Mouse (Mus musculus) limb, embryonic 11.5 days (tissue): ENCODE results near the gene Gsap. TPM values are rescaled to one million over a fixed set of nuclear protein-coding genes. Genes with fewer than 3 reads are reported as not detected.
"Not testable (repeated sequence)": the region's sequence is repeated elsewhere in the genome, so short reads cannot be mapped to it uniquely, and the experiment has no call there.

Experiments
- ATAC-seq: fragments of 200-750 bp; cut with Nextera tagmentation; 2 replicates; pipeline ENCODE4 v1.8.0; 2017; ENCODE audit warnings: low read depth; ENCODE audit not compliant: insufficient number of reproducible peaks, low FRiP score, low TSS enrichment
- DNase-seq: peaks from one replicate; pipeline ENCODE4 v3.0.0-alpha.2; 2015; ENCODE audit warnings: low spot score
- H3K27ac ChIP-seq: fragments of 300-500 bp; sonication (generic); replicated peaks from 2 replicates; pipeline ENCODE4 v1.5.1; 2014; ENCODE audit warnings: low read depth, mild to moderate bottlenecking, low read length
- H3K27me3 ChIP-seq: fragments of 300-500 bp; sonication (generic); 2 replicates; pipeline ENCODE4 v1.6.1; 2014; ENCODE audit warnings: mild to moderate bottlenecking, low read length, mixed read lengths; ENCODE audit not compliant: control insufficient read depth, insufficient read depth
- H3K36me3 ChIP-seq: fragments of 300-500 bp; sonication (generic); 2 replicates; pipeline ENCODE4 v1.6.1; 2014; ENCODE audit warnings: mild to moderate bottlenecking, low read length, moderate library complexity, mixed read lengths; ENCODE audit not compliant: control insufficient read depth, insufficient read depth
- H3K4me1 ChIP-seq: fragments of 300-500 bp; sonication (generic); 2 replicates; pipeline ENCODE4 v1.6.1; 2014; ENCODE audit warnings: low read length, mixed read lengths; ENCODE audit not compliant: control insufficient read depth, insufficient read depth
- H3K4me2 ChIP-seq: fragments of 300-500 bp; sonication (generic); 2 replicates; pipeline ENCODE4 v1.6.1; 2014; ENCODE audit warnings: low read depth, mild to moderate bottlenecking, moderate library complexity; ENCODE audit not compliant: severe bottlenecking
- H3K4me3 ChIP-seq: fragments of 300-500 bp; sonication (generic); 2 replicates; pipeline ENCODE4 v1.5.1; 2014; ENCODE audit warnings: low read depth, low read length
- H3K9ac ChIP-seq: fragments of 300-500 bp; sonication (generic); 2 replicates; pipeline ENCODE4 v1.6.1; 2014; ENCODE audit warnings: mild to moderate bottlenecking, low read length
- H3K9me3 ChIP-seq: fragments of 300-500 bp; sonication (generic); 2 replicates; pipeline ENCODE4 v1.6.1; 2016; ENCODE audit warnings: low read length; ENCODE audit not compliant: control insufficient read depth
- WGBS: fragments of 180-500 bp; shearing (Covaris S2); extraction: QIAGEN DNeasy Blood & Tissue Kit; methylation state at CpG from one replicate; pipeline ENCODE4 v1.1.7; 2014; 5-methylcytosine and 5-hydroxymethylcytosine counted together
- polyA plus RNA-seq: library from polyadenylated mRNA; unstranded; fragments of >200 nt; fragmentation: Nextera tagmentation; extraction: Ambion mirVana; gene quantifications from 2 replicates; pipeline ENCODE4 v1.2.1, GENCODE M21; 2014

Gsap gene
- polyA plus RNA-seq, 1 experiment from 2014 or later, result 2.2 TPM

DNA sequence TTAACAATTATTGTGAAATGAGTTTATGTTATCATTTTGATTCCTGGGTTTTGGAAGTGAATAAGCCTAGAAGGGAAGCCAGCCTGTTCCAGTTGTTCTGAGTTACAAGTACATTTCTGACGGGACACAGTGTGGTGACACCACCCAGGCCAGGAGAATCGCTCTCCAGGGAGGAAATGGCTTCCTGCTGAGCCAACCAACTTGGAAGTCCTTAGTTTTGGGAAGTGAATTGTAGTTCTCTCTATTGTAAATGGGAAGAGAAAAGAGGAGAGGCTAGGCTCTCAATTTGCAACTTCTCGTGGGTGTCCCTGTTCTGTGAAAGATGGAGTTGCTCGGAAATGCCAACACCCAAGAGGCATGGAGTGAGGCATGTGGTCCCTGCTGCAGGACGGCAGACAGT lies 83.4 kb downstream of the Gsap start:
- no peak for DNase-seq
- H3K4me1 ChIP-seq, result no peaks in the 10 kb centered on the region
- H3K27ac ChIP-seq, result no peak overlapping the region
- H3K9me3 ChIP-seq, result no peaks in the 10 kb centered on the region
- no peaks in the 10 kb centered on the region for H3K27me3 ChIP-seq
- no peak overlapping the region for H3K4me2 ChIP-seq
- no peak overlapping the region for H3K9ac ChIP-seq
- ATAC-seq, result no peak
- no peaks in the 10 kb centered on the region for H3K36me3 ChIP-seq
- no peak overlapping the region for H3K4me3 ChIP-seq
- 81% methylated on average over 5 of the region's 5 CpGs for WGBS

GRCm38 (mm10) chr5:21270756-21271155 lies 84.7 kb downstream of the Gsap start:
- ATAC-seq (no peak), DNase-seq (no peak)
- H3K9ac ChIP-seq, result no peak overlapping the region
- no peaks in the 10 kb centered on the region for H3K36me3 ChIP-seq
- no peak overlapping the region for H3K4me3 ChIP-seq
- WGBS, result 59% methylated on average over 4 of the region's 4 CpGs
- no peaks in the 10 kb centered on the region for H3K4me1 ChIP-seq
- no peaks in the 10 kb centered on the region for H3K9me3 ChIP-seq
- H3K27me3 ChIP-seq, result no peaks in the 10 kb centered on the region
- H3K4me2 ChIP-seq, result no peak overlapping the region
- H3K27ac ChIP-seq, result no peak overlapping the region

DNA sequence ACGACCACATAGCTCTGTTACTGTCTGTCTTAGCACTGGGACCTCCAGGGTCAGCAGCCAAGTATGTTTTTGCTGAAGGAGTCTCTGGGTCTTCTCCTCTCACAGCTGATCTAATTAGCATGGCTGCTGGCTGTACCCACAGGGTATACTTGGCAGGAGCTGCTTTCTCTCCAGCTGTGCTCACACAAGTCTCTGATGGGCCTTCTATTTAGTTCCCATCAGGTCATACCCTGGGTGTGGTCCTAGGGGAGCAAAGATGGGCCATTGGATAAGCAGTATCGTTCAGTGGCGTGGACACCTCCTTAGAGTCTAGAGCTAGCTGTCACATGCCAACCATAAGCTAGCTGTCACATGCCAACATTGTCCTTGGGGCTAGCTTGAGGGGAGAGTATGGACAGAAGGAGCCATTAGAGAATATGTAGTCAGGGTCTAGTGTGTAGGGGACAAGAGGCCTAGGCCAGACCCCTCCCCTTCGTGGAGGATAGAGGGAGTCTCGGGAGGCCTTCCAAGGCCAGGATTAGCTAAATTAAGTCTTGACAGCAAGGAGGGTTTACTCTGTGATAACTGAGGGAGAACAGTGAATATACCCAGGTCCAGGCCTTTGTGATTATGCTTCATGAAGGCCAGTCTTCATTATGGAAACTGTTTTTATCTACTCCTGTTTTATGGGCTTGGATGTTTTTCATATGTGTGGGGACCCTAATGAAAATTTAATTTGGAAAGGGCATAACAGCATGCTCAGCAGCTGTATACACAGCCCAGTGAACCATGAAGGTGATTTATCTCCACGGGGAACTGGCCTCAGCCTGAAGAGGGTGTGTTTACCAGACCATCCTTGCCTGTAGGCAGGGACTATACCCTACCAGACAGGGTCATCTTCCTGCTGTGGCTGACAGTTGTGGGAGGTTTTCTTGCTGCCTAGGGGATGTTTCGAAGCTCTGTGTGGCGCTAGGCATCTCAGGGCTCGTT lies 85.6 kb downstream of the Gsap start:
- Histone ChIP-seq H3K4me2 (no peak overlapping the region), H3K9ac (no peak overlapping the region), H3K27ac (no peak overlapping the region), H3K27me3 (no peaks in the 10 kb centered on the region), H3K9me3 (no peaks in the 10 kb centered on the region), H3K4me3 (no peak overlapping the region), H3K4me1 (no peaks in the 10 kb centered on the region), H3K36me3 (no peaks in the 10 kb centered on the region)
- no peak for DNase-seq
- ATAC-seq, result no peak
- 63% methylated on average over 9 of the region's 9 CpGs for WGBS

DNA sequence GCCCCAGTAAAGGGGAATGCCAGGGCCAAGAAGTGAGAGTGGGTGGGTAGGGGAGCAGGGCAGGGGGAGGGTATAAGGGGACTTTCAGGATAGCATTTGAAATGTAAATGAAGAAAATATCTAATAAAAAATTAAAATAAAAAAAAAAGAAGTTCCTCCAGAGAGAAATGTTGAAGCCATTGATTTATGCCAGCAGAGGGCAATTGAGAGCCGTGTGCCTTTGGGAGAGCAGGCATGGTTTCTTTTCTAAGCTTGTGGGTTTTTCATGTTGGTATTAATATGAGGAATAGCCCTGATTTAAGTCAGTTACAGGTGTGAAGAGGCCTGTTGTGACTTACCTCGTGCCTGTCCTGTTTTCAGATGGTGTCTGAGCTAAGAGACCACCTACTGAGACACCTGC lies 91.6 kb downstream of the Gsap start:
- H3K4me2 ChIP-seq, H3K4me3 ChIP-seq, DNase-seq, H3K36me3 ChIP-seq, H3K27me3 ChIP-seq, H3K9ac ChIP-seq, H3K9me3 ChIP-seq, H3K4me1 ChIP-seq, H3K27ac ChIP-seq, ATAC-seq: not testable (repeated sequence)
- 50% methylated on average over 2 of the region's 2 CpGs for WGBS

DNA sequence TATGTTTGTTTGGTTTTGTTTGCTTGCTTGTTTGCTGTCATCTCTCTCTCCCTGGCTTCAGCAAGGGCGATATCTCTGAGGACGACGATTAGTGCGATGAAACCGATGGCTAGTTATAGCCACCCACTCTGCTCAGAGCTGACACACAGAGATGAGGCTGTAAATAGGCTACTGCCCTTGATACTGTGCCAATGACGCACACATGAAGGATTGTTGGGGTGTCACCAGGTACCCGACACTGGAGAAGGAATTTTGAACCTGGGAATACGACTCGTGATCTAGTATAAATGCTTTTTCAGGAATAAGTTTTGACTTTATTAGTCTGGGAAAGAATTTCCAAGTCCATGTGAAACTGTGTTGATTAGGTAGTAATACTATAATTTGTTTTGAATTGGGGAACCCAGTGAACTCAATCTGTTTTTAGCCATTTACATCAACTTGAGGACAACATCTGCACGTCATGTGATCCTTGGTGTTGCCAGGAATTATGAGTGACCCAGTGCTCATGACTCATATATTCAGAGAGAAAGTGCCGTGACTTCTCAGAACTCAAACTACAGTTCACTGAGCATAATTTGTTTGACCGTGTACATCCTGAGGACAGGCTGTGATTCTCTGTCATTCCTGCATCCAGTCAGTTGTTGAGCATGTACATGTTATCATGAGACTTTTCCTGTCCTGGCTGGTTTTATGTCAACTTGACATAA lies 97.5 kb downstream of the Gsap start:
- Histone ChIP-seq H3K4me3 (no peak overlapping the region), H3K9ac (no peak overlapping the region), H3K27me3 (no peaks in the 10 kb centered on the region), H3K27ac (no peak overlapping the region), H3K4me2 (no peak overlapping the region), H3K36me3 (no peaks in the 10 kb centered on the region), H3K9me3 (no peaks in the 10 kb centered on the region), H3K4me1 (no peaks in the 10 kb centered on the region)
- WGBS, result 92% methylated on average over 12 of the region's 12 CpGs
- DNase-seq, result no peak
- no peak for ATAC-seq

GRCm38 (mm10) chr5:21288658-21289435 lies 102.8 kb downstream of the Gsap start:
- ATAC-seq, result no peak
- DNase-seq, result no peak

DNA sequence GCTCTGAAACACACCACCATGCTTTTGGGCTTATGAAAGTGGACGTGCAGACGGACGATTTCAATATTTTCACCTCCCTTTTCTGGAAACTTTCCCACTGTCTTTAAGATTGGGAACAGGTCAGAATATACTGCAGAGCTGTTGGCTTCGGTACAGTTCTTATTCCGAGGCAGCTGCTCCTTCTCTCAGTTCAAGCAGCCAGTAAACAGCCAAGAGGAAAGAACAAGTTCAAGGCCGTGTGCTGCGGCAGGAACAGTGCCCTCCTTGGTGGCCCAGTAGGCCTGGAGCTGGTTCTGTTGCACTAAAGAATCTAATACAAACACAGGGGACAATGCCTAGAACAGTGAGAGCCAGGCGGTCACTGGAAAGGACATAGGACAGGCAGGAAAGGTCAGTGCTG lies 104.5 kb downstream of the Gsap start:
- Histone ChIP-seq H3K9ac (no peak overlapping the region), H3K27me3 (no peaks in the 10 kb centered on the region), H3K4me2 (no peak overlapping the region), H3K4me1 (no peaks in the 10 kb centered on the region), H3K27ac (no peak overlapping the region), H3K9me3 (no peaks in the 10 kb centered on the region), H3K4me3 (no peak overlapping the region), H3K36me3 (no peaks in the 10 kb centered on the region)
- 92% methylated on average over 8 of the region's 8 CpGs for WGBS
- no peak for DNase-seq
- no peak for ATAC-seq

More at GRCm38 (mm10) chr5:21288658-21289435, 102.8 kb downstream of the Gsap start:
- no peak overlapping the region for H3K9ac ChIP-seq
- WGBS, result 80% methylated on average over 7 of the region's 7 CpGs
- no peaks in the 10 kb centered on the region for H3K9me3 ChIP-seq
- H3K27me3 ChIP-seq, result no peaks in the 10 kb centered on the region
- no peak overlapping the region for H3K27ac ChIP-seq
- no peaks in the 10 kb centered on the region for H3K36me3 ChIP-seq
- no peak overlapping the region for H3K4me3 ChIP-seq
- H3K4me2 ChIP-seq, result no peak overlapping the region
- no peaks in the 10 kb centered on the region for H3K4me1 ChIP-seq

GRCm38 (mm10) chr5:21295683-21296082 lies 109.6 kb downstream of the Gsap start:
- H3K36me3 ChIP-seq, result no peaks in the 10 kb centered on the region
- H3K4me2 ChIP-seq, result no peak overlapping the region
- no peak overlapping the region for H3K27ac ChIP-seq
- 88% methylated on average over 7 of the region's 8 CpGs for WGBS
- no peaks in the 10 kb centered on the region for H3K27me3 ChIP-seq
- no peak for DNase-seq
- no peak overlapping the region for H3K9ac ChIP-seq
- ATAC-seq, result no peak
- no peak overlapping the region for H3K4me3 ChIP-seq
- H3K9me3 ChIP-seq, result no peaks in the 10 kb centered on the region
- H3K4me1 ChIP-seq, result no peaks in the 10 kb centered on the region
